Mouse (Mus musculus) embryonic facial prominence, embryonic 14.5 days (tissue): ENCODE measurements around the gene 5330417C22Rik. TPM values are rescaled to one million over a fixed set of nuclear protein-coding genes. Genes with fewer than 3 reads are reported as not detected.

Experiments used
- ATAC-seq: fragments of 200-750 bp; cut with Nextera tagmentation; 2 replicates; pipeline ENCODE4 v1.8.0; 2017; ENCODE audit warnings: low read depth, moderate number of reproducible peaks, moderate TSS enrichment
- DNase-seq: peaks from one replicate; pipeline ENCODE4 v3.0.0-alpha.2; 2015; ENCODE audit warnings: low spot score
- H3K27ac ChIP-seq: fragments of 300-500 bp; sonication (generic); replicated peaks from 2 replicates; pipeline ENCODE4 v1.5.1; 2014; ENCODE audit warnings: low read depth, mild to moderate bottlenecking, low read length, moderate library complexity
- H3K27me3 ChIP-seq: fragments of 300-500 bp; sonication (generic); replicated peaks from 2 replicates; pipeline ENCODE4 v1.6.1; 2014; ENCODE audit warnings: low read length; ENCODE audit not compliant: control insufficient read depth, insufficient read depth
- H3K36me3 ChIP-seq: fragments of 300-500 bp; sonication (generic); 2 replicates; pipeline ENCODE4 v1.6.1; 2014; ENCODE audit warnings: low read length, mixed read lengths; ENCODE audit not compliant: control insufficient read depth, insufficient read depth
- H3K4me1 ChIP-seq: fragments of 300-500 bp; sonication (generic); 2 replicates; pipeline ENCODE4 v1.6.1; 2014; ENCODE audit warnings: antibody characterized with exemption, low read length; ENCODE audit not compliant: control insufficient read depth, insufficient read depth
- H3K4me2 ChIP-seq: fragments of 300-500 bp; sonication (generic); 2 replicates; pipeline ENCODE4 v1.6.1; 2014; ENCODE audit warnings: low read depth, mild to moderate bottlenecking, low read length, moderate library complexity, mixed read lengths
- H3K4me3 ChIP-seq: fragments of 300-500 bp; sonication (generic); 2 replicates; pipeline ENCODE4 v1.5.1; 2014; ENCODE audit warnings: low read depth, mild to moderate bottlenecking, low read length
- H3K9ac ChIP-seq: fragments of 300-500 bp; sonication (generic); 2 replicates; pipeline ENCODE4 v1.6.1; 2014; ENCODE audit warnings: low read depth, mild to moderate bottlenecking, low read length, moderate library complexity, mixed read lengths
- H3K9me3 ChIP-seq: fragments of 300-500 bp; sonication (generic); 2 replicates; pipeline ENCODE4 v1.6.1; 2016; ENCODE audit warnings: low read length; ENCODE audit not compliant: control insufficient read depth
- WGBS: fragments of 180-500 bp; shearing (Covaris S2); extraction: QIAGEN DNeasy Blood & Tissue Kit; methylation state at CpG from one replicate; pipeline ENCODE4 v1.1.7; 2014; 5-methylcytosine and 5-hydroxymethylcytosine counted together
- polyA plus RNA-seq: library from polyadenylated mRNA; unstranded; fragments of >200 nt; fragmentation: Nextera tagmentation; extraction: Ambion mirVana; gene quantifications from 2 replicates; pipeline ENCODE4 v1.2.1, GENCODE M21; 2014

Gene 5330417C22Rik
- polyA plus RNA-seq, 1 experiment from 2014 or later: 2.2 TPM

DNA sequence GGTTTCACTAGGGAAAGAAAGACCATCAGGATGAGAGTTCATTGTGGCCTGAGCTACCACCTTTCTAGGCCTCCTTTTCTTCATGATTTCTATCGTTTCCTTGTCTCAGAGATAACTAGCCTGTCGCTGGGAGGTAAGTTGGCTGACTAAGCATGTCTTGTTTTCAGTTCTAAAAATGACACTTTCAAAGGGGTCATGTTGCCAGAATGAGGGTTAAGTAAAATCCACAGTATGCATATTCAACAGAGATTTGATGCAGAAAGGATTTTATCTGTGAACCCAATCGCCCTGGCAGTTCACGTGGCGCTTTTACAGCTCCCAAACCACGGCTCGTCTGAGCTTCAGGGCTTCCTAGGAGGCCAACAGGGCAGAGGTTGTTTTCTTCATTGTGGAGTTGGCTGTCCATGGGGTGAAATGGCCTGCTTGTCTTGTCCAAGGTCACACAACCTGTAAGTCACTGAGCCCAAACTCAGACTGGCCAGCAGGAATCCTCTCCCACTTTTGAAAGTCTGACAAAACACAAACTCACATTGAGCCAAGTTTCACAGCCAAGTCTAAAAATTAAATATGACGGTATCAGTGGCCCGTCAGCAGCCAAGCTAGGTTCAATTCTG, 41.4 kb downstream of the 5330417C22Rik start:
- ATAC-seq: no peak
- no peak overlapping the region for H3K4me2 ChIP-seq
- H3K27ac ChIP-seq: no peak overlapping the region
- H3K4me3 ChIP-seq: no peak overlapping the region
- H3K9me3 ChIP-seq: no peaks in the 10 kb centered on the region
- H3K27me3 ChIP-seq: no peaks in the 10 kb centered on the region
- H3K36me3 ChIP-seq: no peaks in the 10 kb centered on the region
- 66% methylated on average over 9 of the region's 9 CpGs for WGBS
- DNase-seq: no peak
- H3K9ac ChIP-seq: no peak overlapping the region
- no peaks in the 10 kb centered on the region for H3K4me1 ChIP-seq

DNA sequence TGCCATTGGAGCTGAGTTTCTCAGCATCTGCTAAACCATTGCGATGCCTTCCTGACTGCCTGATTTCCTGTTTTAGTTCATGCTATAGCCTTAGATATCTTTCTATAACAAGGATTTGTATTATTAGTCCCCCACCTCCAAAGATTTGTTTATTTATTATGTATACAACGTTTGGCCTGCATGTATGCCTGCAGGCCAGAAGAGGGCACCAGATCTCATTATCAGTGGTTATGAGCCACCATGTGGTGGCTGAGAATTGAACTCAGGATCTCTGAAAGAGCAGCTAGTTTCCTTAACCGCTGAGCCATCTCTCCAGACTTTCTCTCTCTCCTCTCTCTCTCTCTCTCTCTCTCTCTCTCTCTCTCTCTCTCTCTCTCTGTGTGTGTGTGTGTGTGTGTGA, 46.4 kb downstream of the 5330417C22Rik start:
- no peaks in the 10 kb centered on the region for H3K4me1 ChIP-seq
- H3K36me3 ChIP-seq: no peaks in the 10 kb centered on the region
- no peak overlapping the region for H3K27ac ChIP-seq
- DNase-seq: no peak
- no peaks in the 10 kb centered on the region for H3K9me3 ChIP-seq
- no peak for ATAC-seq
- 32% methylated on average over 3 of the region's 3 CpGs for WGBS
- no peak overlapping the region for H3K9ac ChIP-seq
- H3K4me3 ChIP-seq: no peak overlapping the region
- H3K4me2 ChIP-seq: no peak overlapping the region
- no peaks in the 10 kb centered on the region for H3K27me3 ChIP-seq

- Histone ChIP-seq H3K9ac (no peak overlapping the region), H3K9me3 (no peaks in the 10 kb centered on the region), H3K4me2 (no peak overlapping the region), H3K27ac (no peak overlapping the region), H3K36me3 (no peaks in the 10 kb centered on the region), H3K27me3 (no peaks in the 10 kb centered on the region), H3K4me1 (no peaks in the 10 kb centered on the region), H3K4me3 (no peak overlapping the region)
- WGBS: 82% methylated on average over 4 of the region's 4 CpGs
- no peak for ATAC-seq
- no peak for DNase-seq
These were observed 51.6 kb downstream of the 5330417C22Rik start for GRCm38 (mm10) chr3:108484749-108485148.

DNA sequence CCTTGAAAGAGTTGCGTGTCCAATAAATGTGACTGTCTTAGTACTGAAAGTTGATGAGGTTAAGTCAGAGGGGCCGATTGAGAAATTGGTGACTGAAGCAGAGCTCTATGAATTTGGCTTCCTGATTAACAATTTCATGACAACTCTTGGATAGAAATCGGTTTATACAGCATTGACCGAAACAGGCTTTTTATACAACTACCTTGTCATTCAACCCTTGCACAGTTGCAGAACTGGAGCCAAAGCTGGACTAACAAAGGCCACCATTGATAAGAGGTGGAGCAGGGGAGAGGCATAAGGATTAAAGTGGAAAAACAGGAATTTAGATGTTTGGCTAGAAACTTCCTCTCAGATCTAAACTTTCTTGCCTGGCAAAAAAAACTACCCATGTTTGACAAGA, 57.5 kb downstream of the 5330417C22Rik start:
- no peaks in the 10 kb centered on the region for H3K36me3 ChIP-seq
- H3K9ac ChIP-seq: no peak overlapping the region
- no peak overlapping the region for H3K27ac ChIP-seq
- no peak for ATAC-seq
- no peaks in the 10 kb centered on the region for H3K9me3 ChIP-seq
- H3K27me3 ChIP-seq: no peaks in the 10 kb centered on the region
- H3K4me1 ChIP-seq: peaks cover 9% of the 10 kb centered on the region
- peak; percentile 30 for DNase-seq
- 69% methylated on average over 4 of the region's 4 CpGs for WGBS
- H3K4me3 ChIP-seq: no peak overlapping the region
- H3K4me2 ChIP-seq: no peak overlapping the region

GRCm38 (mm10) chr3:108476761-108477619, 59.3 kb downstream of the 5330417C22Rik start:
- Histone ChIP-seq H3K9ac (no peak overlapping the region), H3K9me3 (no peaks in the 10 kb centered on the region), H3K27me3 (no peaks in the 10 kb centered on the region), H3K27ac (peak overlapping the region; percentile 33; the same call in 1 of the 2 replicates), H3K4me2 (no peak overlapping the region), H3K4me3 (no peak overlapping the region), H3K36me3 (no peaks in the 10 kb centered on the region), H3K4me1 (peaks cover 9% of the 10 kb centered on the region)
- ATAC-seq: peak; percentile 67
- DNase-seq: peak; percentile 81
- 51% methylated on average over 14 of the region's 14 CpGs for WGBS

DNA sequence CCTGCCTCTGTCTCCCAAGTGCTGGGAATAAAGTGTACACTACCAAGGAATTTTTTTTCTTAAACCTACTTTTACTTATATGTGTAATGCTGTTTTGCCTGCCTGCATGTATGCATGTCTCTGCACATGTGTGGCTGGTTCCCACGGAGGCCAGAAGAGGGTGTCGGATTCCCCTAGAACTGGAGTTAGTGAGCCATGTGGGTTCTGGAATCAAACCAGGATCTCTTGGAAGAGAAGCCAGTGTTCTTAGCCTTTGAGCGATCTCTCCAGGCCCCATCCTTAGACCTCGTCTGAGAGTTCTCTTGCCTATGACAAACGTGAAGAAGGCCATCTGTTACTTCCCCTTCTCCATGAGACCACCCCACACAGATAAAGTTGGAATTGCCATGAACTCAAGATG, 60.8 kb downstream of the 5330417C22Rik start:
- H3K4me3 ChIP-seq: no peak overlapping the region
- no peak overlapping the region for H3K9ac ChIP-seq
- H3K4me1 ChIP-seq: peaks cover 9% of the 10 kb centered on the region
- ATAC-seq: no peak
- H3K9me3 ChIP-seq: no peaks in the 10 kb centered on the region
- 76% methylated on average over 5 of the region's 5 CpGs for WGBS
- no peak overlapping the region for H3K4me2 ChIP-seq
- DNase-seq: no peak
- H3K36me3 ChIP-seq: no peaks in the 10 kb centered on the region
- no peaks in the 10 kb centered on the region for H3K27me3 ChIP-seq
- H3K27ac ChIP-seq: no peak overlapping the region

GRCm38 (mm10) chr3:108474969-108475368, 61.4 kb downstream of the 5330417C22Rik start:
- Histone ChIP-seq H3K36me3 (no peaks in the 10 kb centered on the region), H3K27me3 (no peaks in the 10 kb centered on the region), H3K27ac (no peak overlapping the region), H3K4me2 (no peak overlapping the region), H3K9me3 (no peaks in the 10 kb centered on the region), H3K4me3 (no peak overlapping the region), H3K4me1 (peaks cover 9% of the 10 kb centered on the region), H3K9ac (no peak overlapping the region)
- WGBS: 95% methylated on average over 7 of the region's 7 CpGs
- DNase-seq: no peak
- no peak for ATAC-seq

DNA sequence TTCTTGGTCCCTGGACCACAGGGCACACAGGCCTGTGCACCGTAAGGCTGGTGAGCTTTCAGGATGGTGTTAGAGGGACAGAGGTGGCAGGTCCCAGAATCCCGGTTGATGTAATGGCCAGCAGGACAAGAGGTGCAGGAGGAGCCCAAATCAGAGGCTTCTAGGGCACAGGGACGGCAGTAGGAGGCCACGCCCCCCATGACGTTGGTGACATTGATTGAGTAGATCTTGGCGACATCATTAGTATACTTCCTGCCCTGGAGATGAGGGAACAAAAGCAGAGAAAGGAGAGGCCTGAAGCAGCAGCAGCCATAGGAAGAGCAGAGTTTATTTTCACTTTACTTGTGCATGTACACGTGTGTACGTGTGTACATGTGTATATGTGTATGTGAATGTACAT, 68.6 kb downstream of the 5330417C22Rik start:
- DNase-seq (no peak), ATAC-seq (no peak)
- no peaks in the 10 kb centered on the region for H3K27me3 ChIP-seq
- H3K4me1 ChIP-seq: no peaks in the 10 kb centered on the region
- no peaks in the 10 kb centered on the region for H3K36me3 ChIP-seq
- no peaks in the 10 kb centered on the region for H3K9me3 ChIP-seq
- no peak overlapping the region for H3K4me3 ChIP-seq
- no peak overlapping the region for H3K27ac ChIP-seq
- H3K9ac ChIP-seq: no peak overlapping the region
- WGBS: 72% methylated on average over 8 of the region's 8 CpGs
- no peak overlapping the region for H3K4me2 ChIP-seq
